Mouse (Mus musculus) T-helper 1 cell (primary cell): Measurements from ENCODE around the gene Zp2.

Experiments
- in situ Hi-C: fragments of 300-600 bp; cut with MboI, MseI; formaldehyde crosslinking; loops from one replicate; pipeline ENCODE4 v1.15.1; 2025; ENCODE audit warnings: high pct_unique_total_duplicates

Gene Zp2

GRCm38 (mm10) chr7:120145191-120145590, at the start of gene Zp2:
Zp2 (minus strand) TSS chr7:120145291.
- in situ Hi-C loops, result no loop called here

DNA sequence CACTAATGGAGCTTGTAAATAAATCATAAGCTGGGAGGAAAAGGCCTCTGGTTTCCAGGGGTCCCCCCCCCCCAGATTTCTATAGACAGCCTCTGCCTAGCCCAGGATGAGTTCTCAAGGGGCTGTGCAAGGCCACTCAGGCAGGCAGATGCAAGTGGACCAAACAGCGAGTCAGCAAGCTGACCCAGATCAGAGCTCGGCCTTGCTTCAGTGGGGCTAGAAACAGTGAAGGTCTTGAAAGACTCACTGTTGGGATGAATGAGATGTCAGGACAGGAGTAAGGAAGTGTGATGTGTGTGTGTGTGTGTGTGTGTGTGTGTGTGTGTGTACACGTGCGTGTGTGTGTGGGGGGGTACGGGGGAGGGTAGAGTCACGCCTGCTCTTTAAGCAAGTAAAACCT, 47.7 kb upstream of the Zp2 start:
- in situ Hi-C loops, result loop anchor here (10.0 kb wide), 1 partner anchor 912 kb away; no protein-coding TSS in a partner anchor

DNA sequence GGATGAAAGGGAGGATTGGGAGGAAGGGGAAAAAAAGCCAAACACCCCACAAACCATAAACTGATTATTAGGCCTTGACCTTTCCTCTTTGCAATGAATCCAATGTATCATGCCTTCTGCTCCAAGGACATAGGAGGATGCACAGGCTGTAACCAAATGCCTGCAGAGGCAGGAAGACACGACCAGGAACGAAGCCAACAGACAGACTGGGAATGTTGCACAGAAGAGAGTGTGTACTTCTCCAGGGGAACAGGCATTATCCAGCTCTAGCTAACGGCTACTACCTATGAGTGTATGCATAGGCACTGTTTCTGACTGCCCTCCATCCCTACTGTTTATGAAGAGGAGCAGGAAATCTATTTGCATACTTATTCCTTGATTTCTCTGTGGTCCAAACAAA, 47.1 kb upstream of the Zp2 start:
- in situ Hi-C loops, result loop anchor here (10.0 kb wide), 1 partner anchor 913 kb away; no protein-coding TSS in a partner anchor

- in situ Hi-C loops, result loop anchor here (10.0 kb wide), 1 partner anchor 915 kb away; no protein-coding TSS in a partner anchor
These were observed 45.1 kb upstream of the Zp2 start for GRCm38 (mm10) chr7:120190150-120190665.

DNA sequence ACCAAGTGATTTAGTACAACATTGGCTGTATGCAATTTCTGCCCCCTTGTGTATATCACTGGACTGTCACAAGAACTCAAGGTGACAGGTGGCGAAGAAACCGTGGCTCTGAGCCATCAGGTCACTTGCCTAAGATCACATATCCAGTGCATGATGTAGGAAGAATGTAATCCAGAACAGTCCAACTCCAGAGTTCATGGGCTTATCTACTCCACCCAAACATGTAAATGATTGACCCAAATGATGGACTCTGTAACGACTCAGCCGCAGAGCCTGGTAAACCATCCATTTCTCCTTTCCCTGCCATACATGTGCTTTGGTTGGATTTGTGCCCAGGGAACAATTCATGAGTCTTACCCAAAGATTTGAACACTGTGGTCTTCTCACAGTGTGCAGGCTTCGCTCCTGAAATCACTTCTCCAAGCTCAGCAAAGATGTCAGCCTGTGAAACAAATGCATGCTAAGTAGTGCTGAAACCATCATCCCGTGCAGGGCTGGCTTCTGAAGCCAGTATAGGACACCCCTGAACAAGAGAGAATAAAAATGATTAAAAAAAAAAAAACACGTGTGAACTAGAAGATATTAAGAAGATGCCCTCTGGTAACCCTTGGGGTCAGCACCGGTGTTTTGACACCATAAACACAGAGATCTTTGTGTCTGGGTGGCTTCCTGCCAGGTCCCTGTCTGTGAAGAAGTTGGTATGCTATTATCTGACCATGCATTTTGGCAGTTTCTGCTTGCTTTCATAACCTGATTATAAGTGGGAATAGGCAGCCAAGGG, 44.5 kb upstream of the Zp2 start:
- in situ Hi-C loops, result loop anchor here (10.0 kb wide), 1 partner anchor 915 kb away; no protein-coding TSS in a partner anchor

DNA sequence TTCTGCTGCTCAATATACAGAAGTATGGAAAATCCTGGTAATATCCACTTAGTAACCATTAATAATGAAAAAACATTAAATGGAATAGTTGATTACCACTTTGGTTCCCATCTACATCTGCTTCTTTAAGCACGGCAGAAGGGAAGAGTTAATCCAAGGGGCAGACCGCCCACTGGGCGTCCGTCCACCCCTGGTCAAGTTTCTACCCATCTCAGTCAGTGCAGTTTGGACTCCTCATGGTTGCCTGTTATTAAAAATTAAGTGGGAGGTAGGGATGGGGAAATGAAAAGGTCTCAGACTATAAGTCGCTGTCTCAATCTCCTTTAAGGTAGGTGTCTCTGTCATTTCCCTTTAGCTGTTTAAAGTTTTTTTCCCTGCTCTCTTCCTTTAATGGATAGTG, 43.9 kb upstream of the Zp2 start:
- in situ Hi-C loops, result no loop called here

DNA sequence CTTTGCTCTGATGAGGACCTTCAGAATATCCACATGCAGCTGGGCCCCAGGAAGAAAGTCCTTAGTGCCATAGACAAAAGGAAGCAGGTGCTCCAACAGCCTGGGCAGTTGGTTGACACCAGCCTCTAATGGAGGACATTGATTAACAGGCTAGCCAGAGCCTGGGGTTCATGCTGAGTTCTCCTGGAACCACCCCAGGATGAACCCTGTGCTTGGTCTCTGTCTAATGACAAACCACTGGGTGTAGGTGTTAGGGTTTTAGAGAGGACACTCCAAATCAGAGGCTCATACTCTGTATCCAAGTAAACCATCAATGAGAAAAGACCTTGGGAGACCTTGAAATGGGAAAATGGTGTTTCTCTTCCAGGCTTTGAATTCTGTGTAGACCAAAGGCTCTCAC, 37.8 kb upstream of the Zp2 start:
- in situ Hi-C loops, result no loop called here

- in situ Hi-C loops, result no loop called here
These were observed 36.5 kb upstream of the Zp2 start for GRCm38 (mm10) chr7:120181401-120182230.

GRCm38 (mm10) chr7:120180547-120180946, 35.5 kb upstream of the Zp2 start:
- in situ Hi-C loops, result no loop called here

GRCm38 (mm10) chr7:120178935-120179334, 33.8 kb upstream of the Zp2 start:
- in situ Hi-C loops, result loop anchor here (10.0 kb wide), 1 partner anchor 1084 kb away; no protein-coding TSS in a partner anchor

GRCm38 (mm10) chr7:120177611-120178010, 32.5 kb upstream of the Zp2 start:
- in situ Hi-C loops, result loop anchor here (10.0 kb wide), 1 partner anchor 1083 kb away; no protein-coding TSS in a partner anchor

DNA sequence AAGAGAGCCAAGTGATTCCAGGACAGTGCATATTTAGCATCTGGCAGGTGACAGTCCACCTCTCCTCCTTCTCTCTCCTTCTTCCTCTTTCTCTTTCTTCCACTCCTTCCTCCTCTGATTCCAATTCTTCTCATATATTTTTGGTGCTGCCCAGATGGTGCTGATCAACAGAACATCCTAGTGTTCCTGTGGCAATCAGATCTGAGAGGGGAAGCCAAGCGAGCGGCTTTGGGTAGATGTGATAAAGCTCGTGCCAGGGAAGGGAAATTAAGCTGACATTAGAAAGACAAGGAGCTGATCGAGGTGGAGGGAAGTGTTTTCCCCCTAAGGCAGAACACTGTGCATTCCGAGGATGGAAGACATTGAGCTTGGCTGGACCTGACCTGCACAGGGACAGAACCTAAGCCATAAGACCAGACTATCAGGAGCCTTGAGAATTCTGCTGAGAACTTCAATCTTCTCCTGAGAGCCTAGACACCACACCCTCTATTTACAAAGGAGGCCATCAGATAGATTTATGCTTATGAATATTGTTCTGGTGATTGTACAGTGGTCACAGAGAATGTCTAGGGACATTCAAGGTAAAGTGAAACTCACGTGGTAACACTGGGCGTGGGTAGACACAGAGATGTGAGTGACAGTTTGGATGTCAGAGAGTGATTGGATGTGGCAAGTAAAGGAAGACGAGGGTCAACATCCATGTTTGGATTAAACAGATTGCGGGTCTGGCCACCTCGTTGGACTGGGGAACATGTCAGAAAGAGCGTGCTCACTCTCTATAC, 29.8 kb upstream of the Zp2 start:
- in situ Hi-C loops, result loop anchor here (10.0 kb wide), 1 partner anchor 1080 kb away; no protein-coding TSS in a partner anchor

GRCm38 (mm10) chr7:120173603-120174244, 28.6 kb upstream of the Zp2 start, which contains the start of gene Anks4b:
Anks4b (plus strand) TSS chr7:120173858.
- in situ Hi-C loops, result loop anchor here (10.0 kb wide), 1 partner anchor 1079 kb away; no protein-coding TSS in a partner anchor

DNA sequence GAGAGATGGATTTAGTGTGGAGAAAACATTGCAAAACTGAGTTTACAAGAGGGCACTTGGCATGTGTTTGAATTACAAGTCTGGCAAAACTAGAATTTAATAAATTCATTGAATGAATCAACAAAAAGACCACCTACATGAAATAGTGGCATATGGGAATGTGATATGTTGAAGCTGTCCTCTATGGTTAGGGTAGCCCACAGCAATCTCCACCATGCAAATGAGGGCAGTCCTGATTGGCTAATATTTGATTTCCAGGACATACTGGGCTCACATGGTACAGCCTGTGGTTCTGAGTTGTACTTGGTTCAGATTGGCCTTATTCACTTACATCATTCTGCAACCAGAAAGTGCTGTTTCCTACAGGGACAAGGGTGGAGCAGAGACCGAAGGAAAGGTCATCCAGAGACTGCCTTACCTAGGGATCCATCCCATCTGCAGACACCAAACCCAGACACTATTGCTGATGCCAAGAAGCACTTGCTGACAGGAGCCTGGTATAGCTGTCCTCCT, 27.2 kb upstream of the Zp2 start:
- in situ Hi-C loops, result loop anchor here (10.0 kb wide), 1 partner anchor 1077 kb away; no protein-coding TSS in a partner anchor

GRCm38 (mm10) chr7:120163581-120164251, 18.6 kb upstream of the Zp2 start:
- in situ Hi-C loops, result no loop called here

GRCm38 (mm10) chr7:120158121-120158613, 13.1 kb upstream of the Zp2 start:
- in situ Hi-C loops, result no loop called here

DNA sequence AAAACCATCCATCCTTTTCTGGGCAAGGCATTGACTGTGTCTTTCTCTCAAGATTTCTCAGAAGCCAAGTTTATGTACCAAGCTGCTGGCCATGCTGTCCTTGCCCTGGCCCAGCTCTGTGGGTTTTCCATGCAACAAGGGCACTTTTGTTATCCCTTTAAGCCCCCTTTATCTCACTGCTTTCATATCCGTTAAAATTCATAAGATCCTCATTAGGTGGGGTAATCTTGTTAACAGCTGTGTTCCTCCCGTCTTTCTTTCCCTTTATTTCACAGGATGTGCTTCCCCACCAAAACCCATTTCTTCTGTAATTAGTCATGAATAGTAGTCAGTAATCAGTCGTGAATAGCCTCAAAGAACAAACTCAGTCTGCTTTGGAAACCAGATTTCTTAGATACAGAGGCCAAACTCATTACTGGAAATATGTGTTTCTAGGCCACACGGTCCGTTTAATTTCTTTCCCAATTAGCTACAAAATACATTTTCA, 12.5 kb upstream of the Zp2 start:
- in situ Hi-C loops, result no loop called here

GRCm38 (mm10) chr7:120156841-120157409, 11.8 kb upstream of the Zp2 start:
- in situ Hi-C loops, result no loop called here

DNA sequence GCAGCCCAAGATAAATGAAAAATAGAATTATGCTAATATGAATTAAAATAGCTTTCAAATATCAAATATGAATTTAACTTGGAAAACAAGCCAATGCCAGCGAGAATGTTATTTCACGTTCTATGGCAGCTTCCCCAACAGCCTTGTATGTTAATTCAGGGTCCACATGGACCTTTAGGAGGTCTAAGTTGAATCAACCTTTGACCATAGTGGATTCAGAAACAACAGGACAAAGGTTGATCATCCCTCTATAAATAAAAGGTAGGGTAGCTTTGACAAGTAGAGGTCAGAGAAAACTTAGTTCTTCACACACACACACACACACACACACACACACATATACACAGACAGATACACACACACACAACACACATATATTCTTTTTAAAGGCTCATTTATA, 5.8 kb upstream of the Zp2 start:
- in situ Hi-C loops, result no loop called here
